Mouse (Mus musculus) layer of hippocampus, adult 8-10 months (tissue): ENCODE results near the gene AI854703. TPM values are rescaled to one million over a fixed set of nuclear protein-coding genes. Genes with fewer than 3 reads are reported as not detected.
"Not testable (repeated sequence)": the region's sequence is repeated elsewhere in the genome, so short reads cannot be mapped to it uniquely, and the experiment has no call there.

Source experiments
- DNase-seq, 2 experiments: peaks; one replicate each; pipeline ENCODE4 v3.0.0; 2022; ENCODE audit warnings: low spot score in 2 of 2
- total RNA-seq, 4 experiments: library from RNA; stranded (reverse); gene quantifications; 2 replicates each; pipeline ENCODE4 v1.2.4; 2022

AI854703 gene
- total RNA-seq, 4 experiments from 2014 or later: 11.8 to 14.8 (median 13.2) TPM

DNA sequence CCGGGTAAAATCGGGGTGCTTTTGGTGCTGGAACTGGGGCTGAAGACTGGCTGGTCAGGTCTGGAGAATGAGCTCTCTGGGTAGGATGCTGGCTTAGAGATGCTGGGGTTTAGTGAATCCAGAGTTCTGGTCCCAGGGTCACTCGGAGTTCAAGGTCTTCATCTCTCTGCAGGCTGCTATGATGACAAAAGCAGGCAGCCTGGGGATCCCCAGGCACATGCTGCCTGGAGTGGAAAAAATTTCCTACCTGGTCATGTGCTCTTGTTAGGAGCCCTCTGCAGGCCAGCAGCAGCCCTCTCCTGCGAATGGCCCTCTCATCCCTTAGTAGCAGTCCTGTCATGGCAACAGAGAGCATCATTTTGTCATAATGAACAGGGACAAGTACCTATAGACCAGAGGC lies 13.1 kb upstream of the AI854703 start:
- no peak for DNase-seq

DNA sequence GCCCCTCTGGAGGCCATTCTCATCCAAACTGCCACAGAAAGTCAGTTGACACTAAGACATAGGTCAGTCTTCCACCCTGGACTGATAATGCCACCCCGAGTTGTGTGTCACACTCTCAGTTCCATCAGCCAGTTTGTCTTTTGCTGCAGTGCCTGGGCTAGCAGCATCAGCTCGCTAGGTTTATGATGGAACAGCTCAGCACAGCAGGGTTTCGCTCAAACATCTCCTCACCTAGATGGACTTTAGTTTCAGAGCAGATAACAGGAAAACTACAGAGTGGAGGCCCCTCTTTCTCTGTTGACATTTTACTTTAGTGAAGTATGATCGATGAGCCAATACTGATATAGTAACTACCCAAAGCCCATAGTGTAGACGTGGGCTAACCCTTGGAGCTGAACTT lies 11.8 kb upstream of the AI854703 start:
- DNase-seq: no peak

DNA sequence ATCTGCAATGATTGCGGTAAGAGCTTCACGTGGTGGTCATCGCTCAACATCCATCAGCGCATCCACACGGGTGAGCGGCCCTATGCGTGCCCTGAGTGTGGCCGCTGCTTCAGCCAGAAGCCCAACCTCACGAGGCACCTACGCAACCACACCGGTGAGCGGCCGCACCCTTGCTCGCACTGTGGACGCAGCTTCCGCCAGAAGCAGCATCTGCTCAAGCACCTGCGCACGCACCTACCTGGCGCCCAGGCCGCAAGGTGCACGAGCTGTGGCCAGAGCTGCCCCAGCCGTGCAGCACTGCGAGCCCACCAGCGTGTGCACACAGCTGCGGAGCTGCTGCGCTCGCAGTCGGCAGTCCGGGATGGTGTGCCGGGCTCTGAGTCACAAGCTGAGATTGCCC lies 6.5 kb upstream of the AI854703 start:
- no peak for DNase-seq

DNA sequence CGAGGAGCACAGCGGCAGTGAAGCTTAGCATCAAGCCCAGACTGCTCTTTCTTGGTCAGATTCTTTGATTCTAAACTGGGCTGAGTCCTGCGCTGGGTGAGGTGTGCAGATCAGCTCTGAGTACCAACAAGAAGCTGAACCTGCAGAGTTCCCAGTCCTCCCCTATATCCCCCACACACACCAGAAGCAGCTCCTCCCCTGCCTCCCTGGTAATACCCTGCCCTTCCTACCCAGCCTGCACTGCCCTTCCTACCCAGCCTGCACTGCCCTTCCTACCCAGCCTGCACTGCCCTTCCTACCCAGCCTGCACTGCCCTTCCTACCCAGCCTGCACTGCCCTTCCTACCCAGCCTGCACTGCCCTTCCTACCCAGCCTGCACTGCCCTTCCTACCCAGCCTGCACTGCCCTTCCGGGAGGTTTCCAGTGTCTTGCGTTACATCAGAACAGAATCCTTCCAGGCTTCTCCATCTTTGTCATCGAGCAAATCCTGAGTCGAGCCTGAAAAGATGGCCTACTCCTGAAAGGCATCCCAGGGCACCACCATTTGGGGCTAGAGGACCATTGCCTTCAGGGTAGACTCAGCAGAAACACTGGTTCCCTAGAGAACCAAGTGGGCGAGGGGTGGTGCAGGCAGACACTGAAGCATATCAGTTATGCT lies 4.2 kb upstream of the AI854703 start:
- DNase-seq: not testable (repeated sequence)

DNA sequence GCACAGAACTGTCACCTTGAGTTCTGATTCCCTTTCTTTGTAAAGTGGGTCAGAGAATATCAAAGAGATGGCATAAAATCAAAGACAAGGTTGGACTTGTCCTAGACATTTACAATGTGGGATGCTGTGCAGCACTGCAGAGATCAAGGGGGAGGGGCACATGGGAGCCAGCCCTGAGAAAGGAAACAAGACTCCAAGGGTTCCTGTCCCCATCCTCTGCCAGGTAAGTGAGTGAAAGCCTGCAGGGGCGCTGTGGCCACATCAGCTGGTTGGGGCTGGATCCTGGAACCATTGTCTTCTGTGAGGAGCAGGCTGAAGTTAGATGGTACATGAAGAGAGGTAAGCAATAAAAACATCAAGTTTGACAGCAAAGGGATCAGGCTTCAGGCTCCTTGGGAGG lies 3.1 kb upstream of the AI854703 start:
- DNase-seq: no peak

DNA sequence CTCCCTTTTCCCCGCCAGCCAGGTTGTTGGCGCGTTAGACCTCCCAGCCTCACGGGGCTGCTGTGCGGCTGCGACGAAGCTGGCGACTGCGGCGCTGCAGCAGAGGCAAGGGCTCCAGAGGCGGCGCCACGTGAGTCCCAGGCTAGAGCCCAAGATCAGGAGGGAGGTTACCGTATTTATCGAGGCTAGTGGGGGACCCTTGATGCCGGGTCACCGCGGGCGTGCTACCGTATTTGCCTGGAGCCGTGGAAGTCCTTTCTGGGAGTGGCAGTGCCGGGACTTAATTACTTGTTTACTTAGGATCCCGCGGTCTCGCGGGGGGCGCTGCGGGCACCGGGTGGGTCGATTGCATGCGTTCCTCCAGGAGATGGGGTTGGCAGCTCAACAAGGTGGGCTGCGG lies 420 bp downstream of the AI854703 start:
- DNase-seq: peak; percentile 51 to 65

DNA sequence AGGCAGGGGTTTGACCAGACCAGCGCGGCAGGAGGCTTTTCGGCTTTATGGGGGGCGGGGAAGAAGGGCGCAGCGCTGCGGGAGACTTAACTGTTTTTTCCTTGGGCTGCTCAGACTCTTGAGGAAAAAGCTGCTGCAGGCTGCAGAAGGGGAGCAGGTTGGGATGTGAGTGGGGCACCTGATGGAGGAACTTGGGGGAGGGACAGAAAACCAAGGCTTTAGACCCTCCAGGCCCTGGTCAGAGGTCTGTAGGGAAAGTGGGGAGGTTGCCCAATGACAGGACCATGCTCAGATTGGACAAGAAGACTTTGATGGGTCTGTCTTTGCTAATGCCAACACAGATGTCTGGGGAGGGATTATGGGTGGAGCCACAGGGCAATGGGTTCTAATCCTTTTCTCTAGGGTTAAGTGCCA lies 954 bp downstream of the AI854703 start:
- DNase-seq: no peak

DNA sequence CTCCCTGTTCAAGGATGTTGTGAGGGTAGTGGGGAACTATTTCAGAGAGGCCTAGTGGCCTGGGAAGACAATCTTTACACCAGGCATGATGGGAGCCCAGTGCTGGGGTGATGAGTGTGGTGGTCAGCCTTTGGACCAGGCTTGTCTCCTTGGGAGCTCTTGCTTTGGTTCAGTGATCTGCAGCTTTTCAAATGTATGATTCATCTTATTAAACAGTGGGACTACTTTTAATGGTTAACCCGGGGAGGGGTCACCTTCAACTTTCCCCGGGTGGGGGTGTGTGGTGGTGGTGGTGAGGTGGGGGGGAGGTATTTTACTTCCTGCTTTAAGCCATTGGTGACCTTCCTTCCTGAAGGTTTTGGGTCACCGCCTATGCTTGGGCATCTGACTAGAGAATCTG lies 1.8 kb downstream of the AI854703 start:
- no peak for DNase-seq

DNA sequence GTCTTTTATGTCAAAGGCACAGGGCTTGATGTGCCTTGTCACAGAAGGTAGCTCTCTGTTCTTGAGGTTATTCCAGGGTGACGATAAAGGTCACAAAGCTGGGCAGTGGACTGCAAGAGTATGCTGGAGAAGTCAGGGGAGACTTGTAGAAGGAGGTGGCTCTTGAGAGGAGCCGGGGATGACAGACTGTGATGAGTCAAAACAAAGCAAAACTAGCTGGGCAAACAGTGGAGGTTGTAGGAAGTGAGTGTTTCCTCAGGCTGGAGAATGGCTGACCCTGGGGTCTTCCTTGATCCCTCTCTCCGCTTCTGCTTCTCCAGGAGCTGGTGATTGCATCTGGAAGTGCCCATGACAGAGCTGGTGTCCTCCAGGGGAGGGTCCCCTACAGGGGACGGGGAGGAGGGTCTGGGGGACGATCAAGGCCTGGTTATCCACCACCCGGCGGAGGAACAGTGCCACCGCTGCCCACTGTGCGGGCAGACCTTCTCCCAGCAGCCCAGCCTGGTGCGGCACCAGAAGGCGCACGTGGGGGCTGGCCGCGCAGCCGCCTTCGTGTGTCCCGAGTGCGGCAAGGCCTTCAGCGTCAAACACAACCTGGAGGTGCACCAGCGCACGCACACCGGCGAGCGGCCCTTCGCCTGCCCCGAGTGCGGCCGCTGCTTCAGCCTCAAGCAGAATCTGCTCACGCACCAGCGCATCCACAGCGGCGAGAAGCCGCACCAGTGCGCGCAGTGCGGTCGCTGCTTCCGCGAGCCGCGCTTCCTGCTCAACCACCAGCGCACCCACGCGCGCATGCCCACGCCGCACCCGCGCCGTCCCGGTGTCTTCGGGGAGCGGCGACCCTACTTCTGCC lies 2.5 kb downstream of the AI854703 start:
- peak in 1 of 2 experiments; percentile 50 for DNase-seq

DNA sequence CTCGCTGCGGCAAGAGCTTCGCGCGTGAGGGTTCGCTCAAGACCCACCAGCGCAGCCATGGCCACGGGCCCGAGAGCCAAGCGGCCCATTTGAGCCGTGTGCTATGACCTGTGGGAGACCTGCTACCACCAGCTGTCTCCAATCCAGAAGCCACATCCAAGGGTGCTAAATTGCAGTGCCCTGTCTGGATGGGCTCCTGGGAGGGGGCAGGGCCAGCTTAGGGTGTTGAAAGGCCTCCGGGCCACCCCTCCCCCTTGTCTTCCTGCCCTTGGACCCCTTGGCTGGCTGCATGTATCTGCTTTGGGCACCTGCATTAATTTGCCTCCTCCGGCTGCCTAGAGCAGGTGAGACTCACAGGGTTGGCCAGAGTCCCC lies 3.1 kb downstream of the AI854703 start:
- no peak for DNase-seq

DNA sequence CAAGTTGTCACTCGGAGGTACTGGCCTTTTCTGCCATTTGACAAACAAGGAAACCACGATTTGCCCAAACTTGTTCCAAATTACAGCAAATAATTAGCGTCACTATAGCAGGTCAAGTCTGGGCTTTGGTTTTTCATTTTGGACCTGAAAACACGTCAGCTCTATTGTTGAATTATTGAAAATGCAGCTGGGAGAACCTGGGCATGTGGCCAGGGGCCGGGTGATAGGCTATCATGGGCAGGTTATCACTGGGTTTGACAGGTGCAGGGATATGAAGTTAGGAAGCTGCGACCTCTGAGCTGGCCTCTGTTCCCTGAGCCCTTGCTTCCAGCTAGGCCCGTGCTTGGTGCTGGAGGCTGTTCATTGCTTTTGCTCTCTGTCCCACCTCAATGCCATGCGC lies 4.3 kb downstream of the AI854703 start:
- no peak for DNase-seq

DNA sequence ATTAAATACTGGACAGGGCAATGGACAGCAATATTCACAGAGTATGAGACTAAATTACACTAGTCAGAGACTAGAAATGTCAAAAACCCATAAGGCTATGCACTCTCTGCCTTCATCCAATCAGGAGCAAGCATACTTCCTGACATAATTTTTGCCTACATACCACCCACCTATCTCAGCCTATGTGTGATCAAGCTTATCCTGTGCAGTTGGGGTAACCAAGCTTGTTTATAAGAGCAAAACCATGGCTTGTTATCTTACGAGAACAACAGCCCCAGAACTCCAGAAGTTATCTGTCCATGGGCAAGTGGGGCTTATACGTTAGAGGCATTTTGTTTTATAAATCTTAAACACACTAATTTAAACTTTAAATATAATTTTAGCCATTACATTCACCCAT lies 8.5 kb downstream of the AI854703 start:
- no peak for DNase-seq

DNA sequence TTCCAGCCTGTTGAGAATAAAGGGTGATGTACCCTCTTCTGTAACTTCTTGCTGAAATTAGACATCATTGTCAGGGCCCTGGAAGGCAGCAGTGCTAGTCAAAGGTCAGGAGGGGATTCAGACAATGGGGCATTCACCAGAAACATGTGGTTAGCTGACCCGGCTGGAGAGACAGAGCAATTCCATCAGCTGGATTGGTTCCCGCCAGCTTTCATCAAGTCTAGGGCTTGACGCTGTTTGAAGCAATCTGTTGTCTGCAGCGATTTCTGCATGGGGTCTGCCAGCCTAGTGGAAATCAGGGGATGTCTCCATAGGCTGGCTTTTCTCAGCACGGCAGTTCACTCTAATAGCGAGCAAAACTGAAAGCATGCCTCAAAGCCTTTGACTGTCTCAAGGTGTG lies 10.0 kb downstream of the AI854703 start:
- DNase-seq: no peak

DNA sequence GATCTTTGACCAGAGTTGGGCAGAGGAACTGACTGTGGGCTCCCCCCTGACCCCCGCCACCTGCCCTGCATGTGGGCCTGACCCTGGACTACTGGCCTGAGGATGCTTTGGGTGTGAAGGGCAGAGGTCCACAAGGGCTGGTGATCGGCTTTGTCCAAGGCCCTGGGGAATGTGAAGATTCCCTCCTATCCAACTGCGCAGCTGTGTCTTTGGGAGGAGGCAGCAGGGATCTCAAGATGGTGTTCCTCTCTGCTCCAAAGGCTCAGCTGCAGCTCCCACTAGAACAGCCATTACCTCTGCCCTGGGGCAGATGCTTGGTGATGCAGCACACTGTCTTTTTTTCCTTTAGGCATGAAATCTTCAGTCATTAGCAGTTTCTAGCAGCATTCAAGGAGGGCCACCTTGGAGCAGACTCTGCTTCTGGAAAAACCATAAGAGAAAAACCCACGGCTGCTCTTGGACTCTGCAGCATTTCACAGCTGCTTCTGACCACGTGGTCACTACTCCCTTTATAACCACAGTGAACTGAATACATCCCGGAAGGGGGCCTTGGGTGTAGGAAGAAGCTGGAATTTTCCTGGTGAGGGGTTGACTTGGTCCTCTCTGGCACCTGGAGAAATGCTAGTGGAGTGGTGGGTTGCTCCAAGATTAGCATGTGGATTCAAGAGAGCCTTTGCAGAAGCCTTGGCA lies 11.4 kb downstream of the AI854703 start:
- DNase-seq: no peak

DNA sequence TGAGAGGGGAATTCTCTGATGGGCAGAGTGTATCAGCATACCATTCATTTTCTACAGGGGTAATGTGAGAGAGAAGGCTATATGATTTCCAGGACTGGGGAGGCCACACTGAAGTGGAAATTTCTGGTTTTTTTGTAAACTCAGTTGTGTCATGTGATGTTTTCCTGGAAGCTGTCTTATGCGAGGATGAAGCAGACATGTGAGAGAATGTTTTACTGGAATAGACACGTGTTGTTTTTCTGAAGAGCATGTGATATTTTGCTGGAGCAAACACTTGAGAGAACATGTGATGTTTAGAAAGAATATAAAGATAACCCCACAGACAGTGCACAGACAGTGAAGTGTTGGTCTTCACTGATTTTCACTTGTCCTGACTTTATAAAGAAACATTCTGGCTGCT lies 12.0 kb downstream of the AI854703 start:
- DNase-seq: no peak

DNA sequence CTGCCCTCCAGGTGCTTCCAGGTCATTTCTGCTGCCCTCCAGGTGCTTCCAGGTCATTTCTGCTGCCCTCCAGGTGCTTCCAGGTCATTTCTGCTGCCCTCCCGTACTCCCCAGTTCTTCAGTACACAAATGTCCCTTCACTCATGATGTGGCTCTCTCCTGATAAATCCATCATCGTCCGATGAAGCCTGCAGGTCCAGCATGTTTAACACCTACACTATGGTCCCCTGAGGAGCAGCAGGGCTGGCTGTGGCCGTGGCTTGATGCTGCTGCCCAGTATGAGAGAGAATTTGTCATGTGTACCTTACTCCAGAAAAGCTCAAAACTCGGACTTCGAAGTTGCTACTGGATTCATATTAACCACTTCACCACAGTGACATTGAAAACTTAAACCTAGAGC lies 14.8 kb downstream of the AI854703 start:
- DNase-seq: no peak

DNA sequence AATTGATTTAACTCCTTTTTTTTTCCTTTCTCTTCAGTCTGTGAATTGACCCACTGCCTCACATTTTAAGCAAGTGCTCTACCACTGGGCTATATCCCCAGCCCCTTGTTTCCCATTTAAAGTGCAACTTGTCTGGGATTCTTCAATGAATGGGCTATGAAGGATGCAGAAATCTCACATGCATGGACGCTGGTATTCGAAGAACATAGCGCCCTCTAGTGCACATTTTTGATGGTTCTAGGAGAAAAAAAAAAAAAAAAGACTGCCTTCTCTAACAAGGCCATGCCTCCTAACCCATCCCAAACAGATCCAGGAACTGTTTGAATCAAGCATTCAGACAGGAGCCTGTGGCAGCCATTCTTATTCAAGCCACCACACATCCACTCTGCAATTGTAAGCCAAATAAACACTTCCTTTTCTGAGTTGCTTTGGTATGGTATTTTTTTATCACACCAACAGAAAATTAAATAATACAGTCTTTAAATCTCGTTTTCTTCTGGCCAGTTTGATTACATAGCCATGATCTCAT lies 16.3 kb downstream of the AI854703 start:
- DNase-seq: no peak

DNA sequence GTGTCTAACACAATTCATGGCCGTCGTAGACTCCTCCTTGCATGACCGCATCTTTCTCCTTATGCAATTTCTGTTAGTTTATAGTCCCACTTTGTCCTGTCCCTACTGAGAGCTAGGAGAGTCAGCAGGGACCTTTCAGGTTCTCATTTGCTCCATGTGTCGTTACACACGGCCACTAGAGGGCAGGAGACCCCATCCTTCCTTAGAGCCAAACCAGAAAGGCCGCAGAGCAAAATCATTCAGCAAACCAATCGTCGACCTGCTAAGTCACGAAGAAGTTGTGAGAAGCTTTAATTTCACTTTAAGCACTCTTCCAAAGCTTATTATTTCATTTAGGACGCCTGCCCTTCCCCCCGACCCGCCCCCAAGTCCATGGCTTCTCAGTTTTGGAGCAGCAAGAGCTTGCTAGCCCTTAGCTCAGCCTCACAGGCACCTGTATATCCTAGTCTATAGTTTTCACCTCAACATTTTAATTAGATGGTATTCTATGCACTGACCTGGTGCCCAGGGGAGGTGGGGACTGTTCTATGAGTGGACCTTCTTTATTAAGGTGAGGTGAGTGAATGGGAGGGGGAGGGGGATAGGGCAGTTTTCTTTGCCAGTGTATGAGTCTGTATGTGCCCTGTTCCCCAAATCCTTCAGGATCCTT lies 19.2 kb downstream of the AI854703 start:
- peak in 1 of 2 experiments; percentile 66 for DNase-seq

DNA sequence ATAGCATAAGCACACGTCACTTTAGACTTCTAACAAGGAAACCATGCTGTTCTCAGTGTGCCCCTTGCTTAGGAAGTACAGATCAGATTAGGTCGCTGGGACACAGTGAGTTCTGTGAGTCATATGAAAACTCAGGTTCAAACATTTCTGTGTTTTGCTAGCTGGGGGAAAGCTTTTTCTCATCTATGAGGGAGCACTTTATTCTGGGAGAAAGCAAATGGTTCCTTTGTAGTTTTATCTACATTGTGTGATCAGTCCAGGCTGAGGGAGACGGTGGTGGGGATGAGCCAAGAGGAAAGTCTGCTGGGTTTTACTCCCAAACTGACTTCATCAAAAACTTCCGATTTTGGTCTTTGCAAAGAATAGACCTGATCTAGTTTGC lies 19.7 kb downstream of the AI854703 start:
- DNase-seq: no peak

DNA sequence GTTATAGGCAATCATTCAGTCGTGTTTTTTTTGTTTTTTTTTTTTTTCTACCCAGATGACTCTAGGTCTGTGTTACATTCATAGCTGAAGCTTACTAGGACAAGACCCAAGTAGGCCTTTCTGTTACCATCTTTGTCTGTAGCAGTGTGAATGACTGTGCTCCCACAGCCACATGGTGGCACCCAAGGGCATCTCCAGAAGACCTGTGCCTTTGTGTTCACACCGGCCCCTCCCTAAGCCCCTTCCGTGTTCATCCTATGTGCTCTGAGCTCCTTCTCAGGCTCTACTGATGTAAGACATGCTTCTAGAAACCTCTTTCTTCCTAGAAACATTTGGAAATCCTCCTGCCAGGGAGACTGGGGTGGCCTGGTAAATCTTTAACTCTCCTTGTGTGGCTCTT lies 20.4 kb downstream of the AI854703 start, which contains the start of gene Gimap8:
Gene Gimap8 (plus strand): TSS at position 240 of the 400 bp plus-strand sequence.
- no peak for DNase-seq

DNA sequence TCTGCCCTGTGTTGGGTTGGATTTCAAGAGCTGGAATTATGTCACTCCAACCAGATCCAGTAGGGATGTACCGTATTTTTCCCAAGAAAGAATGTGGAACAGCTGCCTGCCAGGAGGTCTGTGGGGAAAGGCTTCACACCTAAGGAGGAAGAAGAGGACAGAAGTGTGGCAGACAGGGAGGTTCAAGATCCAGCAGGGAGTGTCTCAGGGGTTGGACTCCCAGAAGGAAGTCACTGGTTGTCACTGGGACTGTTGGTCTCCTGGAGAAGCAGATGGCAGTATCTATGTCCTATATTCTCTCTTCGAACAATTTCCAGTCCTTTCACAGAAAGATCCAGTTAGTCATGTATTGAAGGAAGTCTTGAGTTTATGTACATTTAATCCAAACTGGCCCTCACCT lies 21.0 kb downstream of the AI854703 start:
- no peak for DNase-seq

DNA sequence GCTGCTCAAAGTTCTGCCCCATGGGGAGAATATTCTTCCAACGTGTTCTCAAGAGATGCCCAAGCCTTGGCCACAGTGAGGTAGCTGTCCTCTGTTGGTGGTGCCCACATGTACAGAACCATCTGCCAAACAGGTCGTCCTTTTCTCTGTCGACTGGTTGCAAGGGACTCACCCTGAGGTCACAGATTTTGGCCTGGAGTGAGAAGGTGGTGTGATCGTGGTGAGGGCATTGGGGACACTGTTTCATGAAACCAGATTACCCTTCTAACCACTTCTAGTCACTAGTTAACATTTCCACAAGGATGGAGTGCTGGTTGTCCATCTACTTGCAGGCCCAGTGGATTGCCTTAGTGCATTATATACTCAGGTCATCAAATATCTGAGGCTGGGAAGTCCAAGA lies 22.2 kb downstream of the AI854703 start:
- no peak for DNase-seq
